30 mouse cellular contexts compared by ENCODE assay signal in the genomic region with DNA sequence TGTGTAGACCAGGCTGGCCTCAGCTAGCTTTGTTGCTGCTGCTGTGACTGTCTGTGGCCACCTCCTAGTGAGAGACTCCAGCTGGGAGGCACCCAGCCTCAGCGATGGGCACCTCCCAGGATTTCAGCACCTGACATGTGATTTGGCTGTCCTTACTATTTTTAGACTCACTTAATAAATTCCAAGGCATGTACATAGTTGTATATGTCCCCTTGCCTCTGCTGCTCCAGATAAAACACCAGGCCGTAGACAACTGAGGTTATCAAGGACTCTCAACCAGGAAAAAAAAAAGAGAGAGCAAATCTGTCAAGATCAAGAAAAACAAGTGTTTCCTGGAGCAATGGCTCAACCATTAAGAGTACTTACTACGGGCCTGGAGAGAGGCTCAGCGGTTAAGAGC. TPM values are rescaled to one million over a fixed set of nuclear protein-coding genes. Genes with fewer than 3 reads are reported as not detected.
A peak's percentile ranks its signal among the peaks of the same experiment; 100 is the strongest.
DNase-seq lines count a peak whose midpoint lies in the region; ATAC-seq lines count a peak whose summit lies in the region.
"Had no signal": no experiment of that assay in that cellular context is flagged by ENCODE, and none has a peak within 500 bp of the region (broad histone marks: within the 10 kb centered on the region; RNA-seq: fewer than 3 reads in every experiment).

No protein-coding gene starts in this region.

- peaks cover 10% of the 10 kb centered on the region for H3K36me3 ChIP-seq in heart, embryonic 10.5 days
- H3K36me3 ChIP-seq in heart, embryonic 16.5 days (ENCODE audit: control insufficient read depth, insufficient read depth): no peaks in the 10 kb centered on the region
- H3K36me3 ChIP-seq in forebrain, embryonic 14.5 days (ENCODE audit: control insufficient read depth, insufficient read depth, low read length): peaks cover 5% of the 10 kb centered on the region; the same call in 1 of the 2 replicates

- intact Hi-C loops in heart, postnatal 36 days (cut with DNase I): no loop called here
- intact Hi-C loops in heart, postnatal 14 days (cut with DNase I): no loop called here

- H3K27ac ChIP-seq in heart, embryonic 10.5 days: peak overlapping the region; percentile 60; the same call in 1 of the 2 replicates
- H3K27ac ChIP-seq in heart, embryonic 16.5 days (ENCODE audit: low read length): peak overlapping the region; percentile 75
- no peak overlapping the region for H3K27ac ChIP-seq in forebrain, embryonic 14.5 days (ENCODE audit: low read depth, low read length)
- H3K27ac ChIP-seq: embryonic facial prominence, embryonic 15.5 days; hindbrain, postnatal 0 days; limb, embryonic 12.5 days; midbrain, embryonic 13.5 days had no signal

- 25% methylated on average over 4 of the region's 4 CpGs for WGBS in heart, embryonic 10.5 days
- 26% methylated on average over 4 of the region's 4 CpGs for WGBS in heart, embryonic 16.5 days
- 81% methylated on average over 4 of the region's 4 CpGs for WGBS in forebrain, embryonic 14.5 days

- no peak overlapping the region for H3K4me3 ChIP-seq in heart, embryonic 10.5 days
- no peak overlapping the region for H3K4me3 ChIP-seq in heart, embryonic 16.5 days (ENCODE audit: low read length)
- no peak overlapping the region for H3K4me3 ChIP-seq in forebrain, embryonic 14.5 days (ENCODE audit: low read depth, low read length)
- H3K4me3 ChIP-seq: embryonic facial prominence, embryonic 15.5 days; limb, embryonic 12.5 days; megakaryocyte, embryonic 14.5 days; midbrain, embryonic 13.5 days had no signal

- DNase-seq in heart, embryonic 10.5 days (ENCODE audit: low spot score): no peak
- no peak for DNase-seq in heart, postnatal 36 days
- no peak for DNase-seq in heart, postnatal 14 days
- peak; percentile 35 for DNase-seq in NIH3T3 (ENCODE audit: low read depth)
- peak; percentile 61 for DNase-seq in lung, postnatal 36 days
- DNase-seq in forebrain, embryonic 14.5 days (ENCODE audit: low spot score): no peak
- DNase-seq: adrenal gland, postnatal 36 days; cerebellum, adult 9-10 months; kidney, adult 18-20 months; kidney, postnatal 4 days; liver, postnatal 0 days had no signal

- no peak overlapping the region for H3K9ac ChIP-seq in heart, embryonic 16.5 days (ENCODE audit: low read length)
- no peak overlapping the region for H3K9ac ChIP-seq in forebrain, embryonic 14.5 days (ENCODE audit: low read length)
- H3K9ac ChIP-seq: embryonic facial prominence, embryonic 15.5 days; limb, embryonic 12.5 days; liver, postnatal 0 days; midbrain, embryonic 13.5 days had no signal

- no peak overlapping the region for H3K4me2 ChIP-seq in heart, embryonic 16.5 days (ENCODE audit: low read depth, low read length)
- no peak overlapping the region for H3K4me2 ChIP-seq in forebrain, embryonic 14.5 days (ENCODE audit: low read length)
- H3K4me2 ChIP-seq: embryonic facial prominence, embryonic 15.5 days; limb, embryonic 12.5 days; liver, embryonic 11.5 days; midbrain, embryonic 13.5 days had no signal

- peak; percentile 64 for ATAC-seq in heart, embryonic 16.5 days (replicated peaks; ENCODE audit: extremely low read depth, insufficient read depth, low FRiP score)
- ATAC-seq in forebrain, embryonic 14.5 days: no peak
- ATAC-seq: CD4-positive, CD25-positive, alpha-beta regulatory T cell, adult 4 months; forebrain, embryonic 16.5 days; hindbrain, postnatal 0 days; liver, postnatal 0 days; midbrain, embryonic 13.5 days; Patski had no signal

- H3K27me3 ChIP-seq in heart, embryonic 10.5 days (ENCODE audit: insufficient read depth, poor library complexity, severe bottlenecking): no peaks in the 10 kb centered on the region
- H3K27me3 ChIP-seq in heart, embryonic 16.5 days (ENCODE audit: control insufficient read depth, insufficient read depth, low read length): no peaks in the 10 kb centered on the region
- no peaks in the 10 kb centered on the region for H3K27me3 ChIP-seq in forebrain, embryonic 14.5 days (replicated peaks; ENCODE audit: control insufficient read depth, insufficient read depth, low read length)
- H3K27me3 ChIP-seq: embryonic facial prominence, embryonic 15.5 days; limb, embryonic 12.5 days; megakaryocyte, embryonic 14.5 days; midbrain, embryonic 13.5 days; Patski had no signal

- no peaks in the 10 kb centered on the region for H3K9me3 ChIP-seq in heart, embryonic 10.5 days
- no peaks in the 10 kb centered on the region for H3K9me3 ChIP-seq in heart, embryonic 16.5 days (replicated peaks; ENCODE audit: control insufficient read depth, low read length)
- no peaks in the 10 kb centered on the region for H3K9me3 ChIP-seq in forebrain, embryonic 14.5 days (replicated peaks; ENCODE audit: control insufficient read depth, low read length)
- H3K9me3 ChIP-seq: embryonic facial prominence, embryonic 15.5 days; limb, embryonic 12.5 days; megakaryocyte, embryonic 14.5 days; midbrain, embryonic 13.5 days had no signal

- peaks cover 23% of the 10 kb centered on the region for H3K4me1 ChIP-seq in heart, embryonic 10.5 days
- peaks cover 12% of the 10 kb centered on the region for H3K4me1 ChIP-seq in heart, embryonic 16.5 days (ENCODE audit: control insufficient read depth, insufficient read depth, low read length)
- no peaks in the 10 kb centered on the region for H3K4me1 ChIP-seq in forebrain, embryonic 14.5 days (ENCODE audit: control insufficient read depth, insufficient read depth, low read length)
- H3K4me1 ChIP-seq: embryonic facial prominence, embryonic 15.5 days; limb, embryonic 12.5 days; midbrain, embryonic 13.5 days had no signal

RNA-seq across cellular contexts. Expression of gene Mef2d, which starts 17.0 kb away (rescaled TPM):
- 35.8 and 47.3 TPM in 2 replicates for polyA plus RNA-seq in heart, embryonic 10.5 days (2016; fragmentation: Nextera tagmentation; extraction: Ambion mirVana)
- 100 to 1,000 TPM; 123 to 138 TPM for total RNA-seq in heart, postnatal 36 days (2021)
- 40.5 and 44.7 TPM in 2 replicates for polyA plus RNA-seq in heart, embryonic 16.5 days (2015; fragmentation: Nextera tagmentation; extraction: Ambion mirVana)
- total RNA-seq in heart, postnatal 14 days (2021): 100 to 1,000 TPM; 128 to 130 TPM
- 17.3 and 20.4 TPM in 2 replicates for polyA plus RNA-seq in forebrain, embryonic 14.5 days (2014; fragmentation: Nextera tagmentation; extraction: Ambion mirVana)

RNA-seq across cellular contexts. Expression of gene Iqgap3, which starts 43.4 kb away (rescaled TPM):
- polyA plus RNA-seq in heart, embryonic 10.5 days (2016; fragmentation: Nextera tagmentation; extraction: Ambion mirVana): 22.0 and 27.4 TPM in 2 replicates
- total RNA-seq in heart, postnatal 36 days (2021): under 1 TPM; 0.76 to 0.94 TPM
- 23.6 and 27.8 TPM in 2 replicates for polyA plus RNA-seq in heart, embryonic 16.5 days (2015; fragmentation: Nextera tagmentation; extraction: Ambion mirVana)
- 1 to 10 TPM; 3.8 to 7.2 TPM for total RNA-seq in heart, postnatal 14 days (2021)
- 7.6 and 8.1 TPM in 2 replicates for polyA plus RNA-seq in forebrain, embryonic 14.5 days (2014; fragmentation: Nextera tagmentation; extraction: Ambion mirVana)
- total RNA-seq: monocyte, adult 5-6 weeks; neutrophil, adult 5-6 weeks had no signal

RNA-seq across cellular contexts. Expression of gene Ttc24, which starts 47.1 kb away (rescaled TPM):
- 0.14 TPM in 1 of 2 replicates, not detected in the other for polyA plus RNA-seq in heart, embryonic 10.5 days (2016; fragmentation: Nextera tagmentation; extraction: Ambion mirVana)
- not detected for total RNA-seq in heart, postnatal 36 days (2021)
- polyA plus RNA-seq in heart, embryonic 16.5 days (2015; fragmentation: Nextera tagmentation; extraction: Ambion mirVana): 0.12 and 0.18 TPM in 2 replicates
- not detected for total RNA-seq in heart, postnatal 14 days (2021)
- not detected in 2 replicates for polyA plus RNA-seq in forebrain, embryonic 14.5 days (2014; fragmentation: Nextera tagmentation; extraction: Ambion mirVana)
- total RNA-seq: adrenal gland, adult 18-20 months; adrenal gland, postnatal 36 days; gastrocnemius, postnatal 4 days; hindbrain, postnatal 0 days; left cerebral cortex, postnatal 14 days; monocyte, adult 5-6 weeks; neutrophil, adult 5-6 weeks had no signal
- polyA plus RNA-seq: CD4-positive, CD25-positive, alpha-beta regulatory T cell, adult 4 months; forebrain, embryonic 16.5 days; hindbrain, embryonic 11.5 days; hindbrain, postnatal 0 days; kidney, embryonic 16.5 days; limb, embryonic 12.5 days; liver, embryonic 11.5 days; liver, postnatal 0 days; midbrain, embryonic 13.5 days; Patski; small intestine, adult 2 months; urinary bladder, adult 2 months had no signal

Comparison
In these comparisons a context has a peak if more than half of its experiments do, and no peak if none do; other contexts are left out.
1. DNase-seq: peak in NIH3T3 (single experiment) and lung, postnatal 36 days (single experiment); none in heart, embryonic 10.5 days (single experiment), heart, postnatal 36 days (0 of 2), heart, postnatal 14 days (0 of 2) and forebrain, embryonic 14.5 days (single experiment).